Mouse (Mus musculus) embryonic fibroblast, embryonic 13.5 days (primary cell): ENCODE measurements around the gene Thegl. TPM values are rescaled to one million over a fixed set of nuclear protein-coding genes. Genes with fewer than 3 reads are reported as not detected.

ENCODE experiments used
- H3K27ac ChIP-seq: 2 replicates; pipeline ENCODE4 v1.5.1; 2012; ENCODE audit warnings: low read length, control low read depth, inconsistent platforms; ENCODE audit not compliant: insufficient read depth
- H3K4me1 ChIP-seq: 2 replicates; pipeline ENCODE4 v1.6.1; 2011; ENCODE audit warnings: low read length; ENCODE audit not compliant: control insufficient read depth, insufficient read depth
- H3K4me3 ChIP-seq: 2 replicates; pipeline ENCODE4 v1.5.1; 2011; ENCODE audit warnings: mild to moderate bottlenecking, control low read depth, low read length; ENCODE audit not compliant: insufficient read depth
- CTCF ChIP-seq: IDR thresholded peaks from 2 replicates; pipeline ENCODE4 v1.5.1; 2011; ENCODE audit warnings: mild to moderate bottlenecking, control low read depth, low read length, moderate library complexity, borderline replicate concordance; ENCODE audit not compliant: insufficient read depth
- POLR2A ChIP-seq: IDR thresholded peaks from 2 replicates; pipeline ENCODE4 v1.6.1; 2011; ENCODE audit warnings: low read depth, mild to moderate bottlenecking, control low read depth, low read length, moderate library complexity
- polyA plus RNA-seq: library from polyadenylated mRNA; stranded (reverse); fragments of >200 nt; gene quantifications from 2 replicates; pipeline ENCODE4 v1.2.4, GENCODE M21; 2011; ENCODE audit warnings: low read depth; ENCODE audit not compliant: missing spikeins, insufficient read length

Thegl gene
- polyA plus RNA-seq, 1 experiment, result not detected

DNA sequence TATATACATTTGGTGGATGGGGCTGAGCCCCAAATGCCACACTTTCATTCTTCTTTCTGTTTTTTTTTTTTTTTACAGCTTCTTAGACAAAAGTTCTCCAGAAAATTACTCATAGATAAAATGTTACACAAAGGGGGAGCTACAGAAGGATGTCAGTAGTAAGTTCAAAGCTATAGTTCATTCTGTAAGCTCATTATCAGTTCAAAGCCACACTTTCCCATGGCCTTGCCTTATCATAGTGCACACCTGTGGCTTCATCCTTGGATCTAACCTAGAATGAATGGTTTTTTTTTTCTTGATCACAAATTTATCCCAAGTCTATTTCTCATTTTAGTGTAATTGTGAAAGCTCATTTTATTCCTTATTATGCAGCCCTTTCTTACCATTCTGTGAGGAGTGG, 23.6 kb downstream of the Thegl start:
- TF ChIP-seq POLR2A, result no peak
- no peak for TF ChIP-seq CTCF
- H3K4me3 ChIP-seq, result no peak overlapping the region
- H3K4me1 ChIP-seq, result no peaks in the 10 kb centered on the region
- H3K27ac ChIP-seq, result no peak overlapping the region

DNA sequence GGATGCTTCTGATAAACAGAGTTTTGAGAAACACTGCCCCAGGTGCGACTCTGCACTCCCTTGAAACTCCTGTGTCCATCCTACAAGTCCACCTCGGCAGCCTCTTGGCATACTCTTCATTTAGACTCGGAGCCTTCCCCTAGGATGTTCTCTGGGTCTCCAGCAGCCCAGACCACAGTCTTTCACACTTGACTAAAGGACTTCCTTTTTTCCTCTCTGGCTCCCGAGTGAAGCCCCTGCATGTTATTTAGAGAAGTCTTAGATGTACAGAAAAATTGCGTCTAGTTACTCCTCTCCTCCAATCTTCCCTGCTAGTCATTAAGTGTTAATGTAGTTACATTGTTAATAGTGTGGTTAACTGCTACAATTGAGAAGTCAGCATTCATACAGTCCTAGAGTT, 28.5 kb downstream of the Thegl start:
- no peak for TF ChIP-seq CTCF
- no peak for TF ChIP-seq POLR2A

DNA sequence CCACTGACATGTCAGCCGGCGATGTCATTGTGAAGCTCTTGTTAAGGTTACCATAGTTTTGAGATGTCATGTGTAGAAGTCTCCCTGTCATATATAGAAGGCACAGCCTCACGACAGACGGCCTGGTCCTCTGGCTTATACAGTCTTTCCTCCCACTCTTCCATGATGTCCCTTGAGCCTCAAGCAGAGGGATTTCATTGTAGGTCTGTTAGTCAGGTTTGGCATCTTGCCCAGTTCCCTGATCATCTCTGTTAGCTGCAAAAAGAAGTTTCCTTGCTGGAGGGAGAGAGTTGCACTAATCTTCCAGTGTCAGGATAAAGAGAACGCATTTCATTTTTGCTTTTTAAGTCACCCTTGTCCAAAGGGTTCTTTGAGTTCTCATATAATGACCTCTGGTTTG, 36.8 kb downstream of the Thegl start:
- H3K4me3 ChIP-seq, result no peak overlapping the region
- H3K27ac ChIP-seq, result no peak overlapping the region
- no peak for TF ChIP-seq CTCF
- no peak for TF ChIP-seq POLR2A
- no peaks in the 10 kb centered on the region for H3K4me1 ChIP-seq

More for the DNA sequence above, 28.5 kb downstream of the Thegl start:
- Histone ChIP-seq H3K27ac (no peak overlapping the region), H3K4me1 (no peaks in the 10 kb centered on the region), H3K4me3 (no peak overlapping the region)

DNA sequence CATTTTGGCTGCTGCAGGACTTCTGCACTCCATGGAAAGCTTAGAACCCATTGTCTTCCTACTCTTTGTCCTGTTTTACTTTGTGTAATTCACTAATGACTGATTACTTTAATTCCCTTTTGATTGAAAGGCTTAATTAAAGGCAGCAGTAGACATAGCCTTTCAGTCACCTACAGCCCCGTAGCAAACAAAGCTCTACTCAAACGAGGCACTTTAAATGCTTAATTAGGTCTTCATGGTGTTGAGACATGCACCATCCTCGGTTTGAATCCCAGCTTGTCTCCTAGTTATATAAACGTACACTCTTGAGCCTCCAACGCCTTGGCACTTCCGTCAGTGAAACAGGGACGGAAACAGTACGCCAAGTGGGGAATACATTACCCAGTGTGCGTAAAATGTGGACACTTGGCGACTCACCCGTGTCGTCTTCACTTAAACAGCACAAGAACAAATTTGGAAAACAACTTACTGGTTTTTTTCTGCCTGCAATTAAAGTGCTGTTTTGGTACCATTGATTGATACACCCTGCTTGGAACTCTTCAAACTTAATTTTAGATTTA, 41.1 kb downstream of the Thegl start:
- Histone ChIP-seq H3K4me3 (no peak overlapping the region), H3K27ac (no peak overlapping the region), H3K4me1 (no peaks in the 10 kb centered on the region)
- no peak for TF ChIP-seq CTCF
- TF ChIP-seq POLR2A, result no peak

DNA sequence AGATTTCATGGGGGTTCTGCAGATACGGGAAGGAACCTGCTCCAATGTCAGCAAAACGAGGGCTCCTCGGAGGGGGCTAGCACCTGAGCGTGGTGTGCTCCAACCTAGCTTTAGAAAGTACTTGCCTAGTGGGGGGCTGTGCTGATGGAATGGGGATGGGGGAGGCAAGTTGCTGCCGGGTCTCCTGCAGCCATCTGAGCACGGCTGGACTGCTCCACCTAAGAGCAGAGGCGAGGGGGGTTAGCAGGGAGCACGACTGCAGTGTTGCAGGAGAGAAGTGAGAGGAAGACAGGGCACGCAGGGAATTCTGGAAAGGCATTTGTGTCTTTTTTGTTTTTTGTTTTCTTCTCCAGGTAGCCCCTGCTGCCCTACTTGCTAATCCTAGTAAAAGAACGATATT, 44.5 kb downstream of the Thegl start:
- TF ChIP-seq CTCF (no peak), POLR2A (no peak)
- H3K27ac ChIP-seq, result no peak overlapping the region

DNA sequence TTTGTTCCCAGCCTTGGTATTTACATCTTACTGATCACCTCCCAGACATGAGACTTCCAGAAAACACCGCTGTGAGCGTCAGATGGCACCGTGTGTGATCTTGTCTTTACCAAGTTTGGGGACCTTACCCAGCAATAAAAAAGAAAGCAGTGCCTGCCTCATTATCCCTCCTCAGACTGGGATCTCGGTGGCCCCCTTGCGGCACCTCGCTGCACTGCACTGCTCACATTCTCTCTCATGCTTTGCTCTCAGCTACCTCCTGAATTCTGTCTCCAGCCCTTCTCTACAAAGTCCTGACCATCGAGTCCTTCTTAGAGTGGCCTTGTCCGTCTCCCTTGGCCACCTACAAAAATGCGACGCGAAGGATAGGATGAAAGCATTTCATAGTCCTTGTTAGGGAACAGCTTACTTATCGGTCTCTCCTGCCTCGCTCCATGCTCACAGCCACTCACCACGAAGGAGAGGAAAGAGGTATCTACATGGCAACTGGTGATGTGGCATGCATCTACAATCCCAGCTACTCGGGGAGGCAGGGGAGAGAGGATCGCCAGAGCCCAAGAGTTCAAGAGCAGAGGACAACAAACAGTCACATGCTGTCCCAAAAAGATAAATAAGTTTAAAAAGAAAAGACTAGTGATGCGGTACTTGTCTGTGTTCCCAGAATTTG, 45.7 kb downstream of the Thegl start:
- H3K4me1 ChIP-seq, result no peaks in the 10 kb centered on the region
- TF ChIP-seq CTCF (peak; percentile 79), POLR2A (no peak)
- H3K4me3 ChIP-seq, result no peak overlapping the region
- no peak overlapping the region for H3K27ac ChIP-seq

More for the DNA sequence above, 44.5 kb downstream of the Thegl start:
- Histone ChIP-seq H3K4me1 (no peaks in the 10 kb centered on the region), H3K4me3 (no peak overlapping the region)

DNA sequence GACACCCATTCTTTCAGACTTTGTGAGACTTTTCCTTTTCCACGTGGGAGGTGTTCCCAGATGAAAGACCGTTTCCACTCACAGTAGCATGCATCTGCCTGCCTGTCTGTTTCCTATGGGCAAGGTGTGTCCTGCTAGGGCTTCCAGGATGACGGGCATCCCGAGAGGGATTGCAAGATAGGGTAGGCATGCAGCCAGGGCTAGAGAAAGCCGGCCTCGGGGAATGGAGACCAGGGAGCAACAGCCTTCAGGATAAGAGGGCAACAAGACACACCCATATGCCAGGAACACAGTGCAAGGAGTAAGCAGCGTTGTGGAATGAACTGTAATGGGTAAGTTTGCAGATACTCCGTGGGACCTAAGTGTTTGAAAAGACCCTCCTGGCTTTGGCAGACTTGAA, 51.5 kb downstream of the Thegl start:
- TF ChIP-seq POLR2A, result no peak
- TF ChIP-seq CTCF, result no peak
- no peak overlapping the region for H3K4me3 ChIP-seq
- peaks cover 2% of the 10 kb centered on the region; the same call in 1 of the 2 replicates for H3K4me1 ChIP-seq
- H3K27ac ChIP-seq, result no peak overlapping the region

DNA sequence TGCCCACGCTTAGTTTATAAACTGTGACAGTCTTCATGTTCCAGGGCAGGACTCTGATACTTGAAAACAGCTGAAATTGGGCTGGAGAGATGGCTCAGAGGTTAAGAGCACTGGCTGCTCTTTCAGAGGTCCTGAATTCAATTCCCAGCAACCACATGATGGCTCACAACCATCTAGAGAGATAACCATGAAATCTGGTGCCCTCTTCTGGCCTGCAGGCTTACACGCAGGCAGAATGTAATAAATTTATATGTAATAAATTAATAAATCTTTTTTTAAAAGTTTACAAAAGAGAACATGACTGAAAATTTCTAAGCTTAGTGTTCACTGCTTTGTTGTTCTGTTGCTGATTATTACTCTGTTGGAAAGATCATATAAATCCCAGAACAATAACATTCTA, 55.2 kb downstream of the Thegl start:
- peaks cover 7% of the 10 kb centered on the region for H3K4me1 ChIP-seq
- H3K4me3 ChIP-seq, result no peak overlapping the region
- no peak for TF ChIP-seq POLR2A
- no peak for TF ChIP-seq CTCF
- peak overlapping the region; percentile 62; the same call in 1 of the 2 replicates for H3K27ac ChIP-seq

DNA sequence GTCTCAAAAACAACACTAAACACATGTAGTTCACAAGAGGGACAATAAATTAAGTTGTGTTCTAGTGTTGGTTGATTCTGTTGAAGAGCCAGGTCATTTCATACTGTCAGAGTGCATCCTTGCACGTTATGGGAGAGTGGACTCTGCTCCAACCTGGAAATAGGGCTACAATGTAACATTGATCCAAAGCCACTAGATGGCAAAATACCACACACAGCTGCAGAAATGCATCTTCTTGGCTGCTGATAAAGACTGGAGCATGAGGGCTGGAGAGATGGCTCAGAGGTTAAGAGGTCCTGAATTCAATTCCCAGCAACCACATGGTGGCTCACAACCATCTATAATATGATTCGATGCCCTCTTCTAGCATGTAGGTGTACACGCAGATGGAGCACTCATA, 55.8 kb downstream of the Thegl start:
- no peak overlapping the region for H3K4me3 ChIP-seq
- peaks cover 7% of the 10 kb centered on the region for H3K4me1 ChIP-seq
- TF ChIP-seq CTCF, result no peak
- no peak for TF ChIP-seq POLR2A
- H3K27ac ChIP-seq, result no peak overlapping the region

DNA sequence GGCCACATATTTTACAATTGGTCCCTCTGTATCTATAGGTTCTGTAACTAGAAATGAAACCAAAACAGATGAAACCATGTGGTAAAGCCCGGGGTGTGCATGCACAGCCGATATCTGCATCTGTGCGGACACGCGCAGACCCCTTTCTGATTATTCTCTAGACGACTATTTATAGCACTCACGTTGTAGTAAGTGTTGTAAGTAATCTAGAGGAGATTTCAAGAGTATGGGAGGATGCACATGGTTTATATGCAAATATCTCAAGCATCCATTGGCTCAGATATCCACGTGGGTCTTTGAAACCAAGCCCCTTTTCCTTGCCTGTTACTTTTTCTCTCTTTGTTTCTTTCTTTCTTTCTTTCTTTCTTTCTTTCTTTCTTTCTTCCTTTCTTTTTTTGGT, 58.0 kb downstream of the Thegl start:
- TF ChIP-seq CTCF, result no peak
- no peak for TF ChIP-seq POLR2A
- Histone ChIP-seq H3K4me1 (peaks cover 7% of the 10 kb centered on the region), H3K27ac (no peak overlapping the region), H3K4me3 (no peak overlapping the region)
